Mouse (Mus musculus) erythroblast, embryonic 14.5 days (primary cell): ENCODE data around the gene Gale. TPM values are rescaled to one million over a fixed set of nuclear protein-coding genes. Genes with fewer than 3 reads are reported as not detected.
"Not testable (repeated sequence)": the region's sequence is repeated elsewhere in the genome, so short reads cannot be mapped to it uniquely, and the experiment has no call there.

ENCODE experiments used
- H3K27me3 ChIP-seq: 2 replicates; pipeline ENCODE4 v1.6.1; 2012; ENCODE audit warnings: inconsistent platforms; ENCODE audit not compliant: control insufficient read depth
- H3K36me3 ChIP-seq: 2 replicates; pipeline ENCODE4 v1.6.1; 2012; ENCODE audit warnings: mild to moderate bottlenecking, inconsistent platforms; ENCODE audit not compliant: control insufficient read depth
- H3K4me1 ChIP-seq: 2 replicates; pipeline ENCODE4 v1.6.1; 2012; ENCODE audit warnings: inconsistent platforms; ENCODE audit not compliant: control insufficient read depth
- H3K4me3 ChIP-seq: replicated peaks from 2 replicates; pipeline ENCODE3; 2012; ENCODE audit warnings: moderate library complexity, mild to moderate bottlenecking, inconsistent platforms
- H3K9me3 ChIP-seq: 2 replicates; pipeline ENCODE4 v1.6.1; 2012; ENCODE audit warnings: low read length, inconsistent platforms, mixed read lengths; ENCODE audit not compliant: control insufficient read depth
- GATA1 ChIP-seq: IDR thresholded peaks from 2 replicates; pipeline ENCODE4 v1.6.1; 2012; ENCODE audit warnings: low read length, inconsistent platforms, mixed read lengths
- TAL1 ChIP-seq: IDR thresholded peaks from 3 replicates; pipeline ENCODE4 v1.6.1; 2012; ENCODE audit warnings: low read length, inconsistent platforms, mixed read lengths
- polyA plus RNA-seq: library from polyadenylated mRNA; stranded (reverse); fragments of >175 nt; gene quantifications from 2 replicates; pipeline ENCODE4 v1.2.3, GENCODE M21; 2012

The Gale gene
- polyA plus RNA-seq, 1 experiment, result 3.9 TPM

DNA sequence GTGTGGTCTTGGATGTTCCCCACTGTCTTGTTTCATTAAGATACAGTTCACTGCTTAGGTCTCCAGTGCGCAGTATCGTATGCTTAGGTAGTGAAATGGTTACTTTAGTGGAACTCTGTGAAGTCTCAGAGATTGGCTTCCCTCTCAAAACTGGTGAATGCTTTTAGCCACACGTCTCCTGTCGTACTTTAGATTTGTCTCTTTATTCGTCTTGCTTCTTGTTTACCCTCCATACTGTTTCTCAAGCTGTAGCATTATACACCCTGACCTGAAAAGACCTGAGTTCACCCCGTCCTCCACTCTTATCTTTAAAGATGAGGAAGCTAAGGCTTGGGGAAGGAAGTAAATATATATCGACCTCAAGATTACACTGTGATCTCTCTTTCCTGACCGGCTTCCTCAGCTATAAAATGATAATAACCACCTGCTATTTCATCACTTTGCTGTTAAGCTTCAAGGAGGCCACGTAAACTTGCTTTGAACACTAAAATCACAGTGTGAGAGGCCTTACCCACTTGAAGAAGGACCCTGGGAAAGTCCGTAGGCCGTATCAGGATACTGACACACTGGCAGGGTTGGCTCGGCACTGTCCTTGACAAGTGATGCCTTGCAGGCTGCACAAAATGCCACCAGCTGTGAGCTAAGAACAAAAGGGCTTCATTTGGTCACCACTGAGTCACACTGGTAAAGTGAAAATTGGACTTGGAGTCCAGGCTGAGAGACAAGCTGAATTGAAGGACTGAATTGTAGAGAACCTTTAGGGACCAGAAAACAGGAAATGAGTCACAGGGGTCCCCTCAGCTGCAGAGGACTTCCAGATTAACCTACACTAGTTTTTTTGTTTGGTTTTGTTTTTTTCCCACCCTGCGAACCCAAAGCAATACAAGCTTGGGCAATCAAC is 9.6 kb downstream of the Gale start:
- H3K36me3 ChIP-seq, result peaks cover 78% of the 10 kb centered on the region
- H3K4me3 ChIP-seq, result peak overlapping the region; percentile 80
- no peaks in the 10 kb centered on the region for H3K27me3 ChIP-seq
- no peaks in the 10 kb centered on the region for H3K9me3 ChIP-seq
- TF ChIP-seq TAL1 (no peak), GATA1 (no peak)
- peaks cover 37% of the 10 kb centered on the region for H3K4me1 ChIP-seq

DNA sequence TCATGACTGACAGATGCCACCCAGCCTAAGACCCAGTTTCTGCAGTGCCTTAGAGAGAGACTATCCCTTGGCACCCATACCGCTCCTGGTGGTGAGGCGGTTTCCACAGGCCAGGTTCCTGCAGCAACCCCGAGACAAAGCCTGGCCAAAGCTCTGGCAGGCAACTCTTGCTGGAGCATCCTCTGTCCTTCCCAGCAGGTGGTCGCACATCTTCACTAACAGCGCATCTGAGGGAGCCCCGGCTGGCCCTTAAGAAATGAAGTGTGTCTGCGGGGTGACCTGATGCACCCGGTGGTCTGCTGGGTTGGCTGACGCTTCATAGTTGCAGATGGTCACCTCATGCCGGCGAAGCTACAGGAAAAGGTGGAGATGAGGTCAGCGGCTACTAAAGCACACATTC is 12.6 kb downstream of the Gale start:
- Histone ChIP-seq H3K9me3 (no peaks in the 10 kb centered on the region), H3K27me3 (no peaks in the 10 kb centered on the region), H3K36me3 (peaks cover 78% of the 10 kb centered on the region), H3K4me1 (peaks cover 33% of the 10 kb centered on the region), H3K4me3 (no peak overlapping the region)
- no peak for TF ChIP-seq GATA1
- no peak for TF ChIP-seq TAL1

DNA sequence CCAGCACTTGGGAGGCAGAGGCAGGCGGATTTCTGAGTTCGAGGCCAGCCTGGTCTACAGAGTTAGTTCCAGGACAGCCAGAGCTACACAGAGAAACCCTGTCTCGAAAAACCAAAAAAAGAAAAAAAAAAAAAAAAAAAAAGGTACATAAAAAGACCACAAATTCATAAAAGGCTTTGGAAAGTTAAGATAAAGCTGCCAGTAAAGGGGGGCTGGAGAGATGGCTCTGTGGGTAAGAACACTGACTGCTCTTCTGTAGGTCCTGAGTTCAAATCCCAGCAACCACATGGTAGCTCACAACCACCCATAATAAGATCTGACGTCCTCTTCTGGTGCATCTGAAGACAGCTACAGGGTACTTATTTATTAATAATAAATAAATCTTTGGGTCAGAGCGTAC is 16.7 kb downstream of the Gale start:
- H3K4me3 ChIP-seq, H3K27me3 ChIP-seq, H3K9me3 ChIP-seq: not testable (repeated sequence)
- Histone ChIP-seq H3K36me3 (peaks cover 93% of the 10 kb centered on the region), H3K4me1 (peaks cover 32% of the 10 kb centered on the region)

DNA sequence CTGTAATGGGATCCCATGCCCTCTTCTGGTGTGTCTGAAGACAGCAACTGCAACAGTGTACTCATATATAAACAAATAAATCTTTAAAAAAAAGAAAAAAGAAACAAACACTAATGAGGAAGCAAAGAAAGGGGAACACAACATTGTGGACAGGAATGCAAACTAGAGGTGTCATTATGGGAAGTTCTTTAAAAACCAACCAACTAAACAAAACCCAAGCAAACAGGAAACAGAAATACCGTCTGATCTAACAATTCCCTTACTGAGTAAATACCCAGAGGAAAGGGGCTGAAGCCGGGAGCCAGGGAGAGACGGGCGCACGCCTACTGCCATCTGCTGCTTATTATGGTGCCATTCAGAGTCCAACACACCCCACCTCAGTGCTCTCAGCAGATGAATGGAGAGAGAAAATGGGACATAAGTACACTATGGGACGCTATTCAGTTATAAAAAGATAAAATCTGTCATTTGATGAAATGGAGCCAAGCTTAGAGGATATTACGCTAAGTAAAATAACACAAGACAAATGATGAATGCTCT is 18.1 kb downstream of the Gale start:
- Histone ChIP-seq H3K4me3 (no peak overlapping the region), H3K4me1 (peaks cover 43% of the 10 kb centered on the region), H3K27me3 (no peaks in the 10 kb centered on the region), H3K9me3 (no peaks in the 10 kb centered on the region), H3K36me3 (peaks cover 90% of the 10 kb centered on the region)
- no peak for TF ChIP-seq GATA1

DNA sequence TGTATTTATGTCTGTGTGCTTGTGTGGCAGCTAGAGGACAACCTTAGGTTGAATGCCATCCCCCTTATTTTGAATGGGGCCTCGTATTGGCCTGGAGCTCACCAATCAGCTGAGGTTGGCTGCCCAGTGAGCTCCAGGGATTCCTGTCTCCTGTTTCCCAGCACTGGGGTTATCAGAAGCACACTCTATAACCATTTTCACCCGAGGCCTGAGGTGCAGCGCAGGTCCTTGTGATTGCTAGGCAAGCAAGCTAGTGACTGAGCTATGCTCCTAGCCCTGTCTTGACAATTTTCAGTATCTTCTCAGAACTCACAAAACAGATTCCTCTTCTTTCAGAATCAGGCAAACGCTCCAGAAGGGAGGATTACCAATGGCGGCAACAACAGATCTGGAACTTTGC is 21.0 kb downstream of the Gale start:
- Histone ChIP-seq H3K4me1 (peaks cover 53% of the 10 kb centered on the region), H3K4me3 (peak overlapping the region; percentile 100), H3K27me3 (no peaks in the 10 kb centered on the region), H3K9me3 (no peaks in the 10 kb centered on the region), H3K36me3 (peaks cover 64% of the 10 kb centered on the region)
- TF ChIP-seq GATA1, result no peak
- no peak for TF ChIP-seq TAL1

GRCm38 (mm10) chr4:135985193-135985592 is 21.7 kb downstream of the Gale start:
- peaks cover 61% of the 10 kb centered on the region for H3K36me3 ChIP-seq

GRCm38 (mm10) chr4:135985769-135986168 is 22.2 kb downstream of the Gale start:
- peak overlapping the region; percentile 100 for H3K4me3 ChIP-seq
- H3K9me3 ChIP-seq, result no peaks in the 10 kb centered on the region
- peaks cover 55% of the 10 kb centered on the region for H3K36me3 ChIP-seq
- H3K4me1 ChIP-seq, result peaks cover 58% of the 10 kb centered on the region
- TF ChIP-seq GATA1 (no peak), TAL1 (no peak)
- no peaks in the 10 kb centered on the region for H3K27me3 ChIP-seq

More at GRCm38 (mm10) chr4:135985193-135985592, 21.7 kb downstream of the Gale start:
- Histone ChIP-seq H3K4me1 (peaks cover 55% of the 10 kb centered on the region), H3K27me3 (no peaks in the 10 kb centered on the region), H3K4me3 (peak overlapping the region; percentile 100), H3K9me3 (no peaks in the 10 kb centered on the region)
- TF ChIP-seq GATA1 (peak; percentile 89), TAL1 (peak; percentile 70)

DNA sequence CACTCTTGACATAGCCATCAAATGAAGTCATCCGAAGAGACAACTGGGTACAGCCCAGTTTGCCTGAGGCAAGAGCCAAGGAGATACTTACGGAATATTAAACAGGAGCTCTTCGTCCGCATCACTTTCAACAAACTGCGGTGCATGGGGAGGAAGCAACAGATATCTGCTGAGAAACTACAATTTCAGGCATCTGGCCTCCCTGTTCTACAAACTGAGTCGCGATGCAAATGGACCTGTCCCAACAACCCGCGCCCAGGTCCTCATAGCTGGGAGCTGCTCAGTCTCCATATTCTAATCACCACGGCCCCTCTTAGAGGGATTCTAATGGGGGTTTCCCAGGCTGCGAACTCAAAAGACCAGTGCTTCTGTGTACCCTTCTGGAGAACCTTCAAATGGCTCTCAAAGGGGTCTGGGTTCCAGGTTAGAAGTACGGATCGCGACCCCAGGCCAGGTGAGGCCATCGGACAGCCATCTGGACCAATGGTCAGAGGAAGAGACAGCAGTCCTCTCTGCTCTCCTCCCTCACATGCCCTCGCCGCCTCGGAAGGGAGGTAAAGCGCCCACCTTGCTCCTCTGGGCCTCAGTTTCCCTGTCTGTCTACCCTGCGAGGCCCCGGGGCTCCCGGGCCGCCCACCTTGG is 22.9 kb downstream of the Gale start:
- peaks cover under 1% of the 10 kb centered on the region; the same call in 1 of the 2 replicates for H3K9me3 ChIP-seq
- peak overlapping the region; percentile 100 for H3K4me3 ChIP-seq
- H3K4me1 ChIP-seq, result peaks cover 58% of the 10 kb centered on the region
- no peaks in the 10 kb centered on the region for H3K27me3 ChIP-seq
- TF ChIP-seq GATA1 (no peak), TAL1 (no peak)
- peaks cover 49% of the 10 kb centered on the region for H3K36me3 ChIP-seq

- Histone ChIP-seq H3K9me3 (peaks cover 5% of the 10 kb centered on the region), H3K4me1 (peaks cover 55% of the 10 kb centered on the region), H3K27me3 (no peaks in the 10 kb centered on the region), H3K4me3 (peak within 1 kb of the TSS; percentile 100), H3K36me3 (peaks cover 42% of the 10 kb centered on the region)
- no peak for TF ChIP-seq TAL1
- TF ChIP-seq GATA1, result no peak
Observed at GRCm38 (mm10) chr4:135986943-135987710, 23.6 kb downstream of the Gale start, which contains the start of gene Pithd1. Gene Pithd1, minus strand, starts transcription at chr4:135987264.
